Mouse (Mus musculus) CH12.LX (cell line): ENCODE results near the gene Ptp4a2. TPM values are rescaled to one million over a fixed set of nuclear protein-coding genes. Genes with fewer than 3 reads are reported as not detected.
A peak's percentile ranks its signal among the peaks of the same experiment; 100 is the strongest.

Source experiments
- DNase-seq: peaks from one replicate; pipeline ENCODE4 v3.0.0-alpha.2; 2013; ENCODE audit errors: extremely low read depth
- H3K27ac ChIP-seq: 2 replicates; pipeline ENCODE4 v1.5.1; 2012; ENCODE audit warnings: low read depth, mild to moderate bottlenecking, control low read depth, moderate library complexity; ENCODE audit not compliant: insufficient read depth
- H3K27me3 ChIP-seq: replicated peaks from 2 replicates; pipeline ENCODE3; 2012; ENCODE audit warnings: inconsistent platforms
- H3K36me3 ChIP-seq, 2 experiments: replicated peaks in 1 of 2; 2 replicates each; pipeline versions ENCODE3 to v1.6.1; 2012; ENCODE audit warnings: inconsistent platforms in 1 of 2, low read length in 1 of 2, mild to moderate bottlenecking in 1 of 2, mixed read lengths in 1 of 2, moderate library complexity in 1 of 2; ENCODE audit not compliant: control insufficient read depth in 1 of 2, insufficient read depth in 1 of 2
- H3K4me1 ChIP-seq, 2 experiments: 2 replicates each; pipeline ENCODE4 v1.6.1; 2012; ENCODE audit warnings: inconsistent platforms in 1 of 2, moderate library complexity in 1 of 2; ENCODE audit not compliant: insufficient read depth in 2 of 2, control insufficient read depth in 1 of 2
- H3K4me2 ChIP-seq: 2 replicates; pipeline ENCODE4 v1.6.1; 2012; ENCODE audit warnings: low read depth, mild to moderate bottlenecking, control low read depth; ENCODE audit not compliant: poor library complexity, insufficient read depth, severe bottlenecking
- H3K4me3 ChIP-seq, 3 experiments: fragments of 150-350 bp in 1 of 3; sonication (generic) in 1 of 3; replicated peaks in 1 of 3; 2 replicates each; pipeline versions ENCODE3 to v1.5.1; 2011 to 2012; ENCODE audit warnings: low read depth in 2 of 3, low read length in 2 of 3, mild to moderate bottlenecking in 2 of 3, moderate library complexity in 2 of 3, control low read depth in 1 of 3, improper control_type of control experiment in 1 of 3, inconsistent platforms in 1 of 3, mixed read lengths in 1 of 3; ENCODE audit not compliant: poor library complexity in 1 of 3
- H3K79me2 ChIP-seq: replicated peaks from 2 replicates; pipeline ENCODE4 v1.6.1; 2012; ENCODE audit warnings: mild to moderate bottlenecking, moderate library complexity; ENCODE audit not compliant: control insufficient read depth, poor library complexity, insufficient read depth, severe bottlenecking; ENCODE audit errors: extremely low read depth
- H3K9ac ChIP-seq: 2 replicates; pipeline ENCODE4 v1.6.1; 2012; ENCODE audit warnings: low read depth, mild to moderate bottlenecking, control low read depth, moderate library complexity; ENCODE audit not compliant: insufficient read depth
- H3K9me3 ChIP-seq: replicated peaks from 2 replicates; pipeline ENCODE3; 2012; ENCODE audit warnings: low read length, inconsistent platforms, mixed read lengths
- BHLHE40 ChIP-seq: IDR thresholded peaks from 2 replicates; pipeline ENCODE4 v1.6.1; 2011; ENCODE audit warnings: mild to moderate bottlenecking, low read depth, low read length, improper control_type of control experiment
- CHD1 ChIP-seq: IDR thresholded peaks from 2 replicates; pipeline ENCODE4 v1.6.1; 2012; ENCODE audit warnings: low read depth, low read length, improper control_type of control experiment, inconsistent platforms
- CTCF ChIP-seq, 2 experiments: IDR thresholded peaks in 1 of 2; conservative IDR thresholded peaks in 1 of 2; 2 replicates each; pipeline ENCODE4 v1.5.1; 2011 to 2012; ENCODE audit warnings: low read depth in 2 of 2, low read length in 2 of 2, improper control_type of control experiment in 1 of 2, inconsistent platforms in 1 of 2, mild to moderate bottlenecking in 1 of 2, moderate library complexity in 1 of 2
- E2F4 ChIP-seq: IDR thresholded peaks from 2 replicates; pipeline ENCODE4 v1.6.1; 2011; ENCODE audit warnings: low read depth, low read length, improper control_type of control experiment; ENCODE audit not compliant: insufficient replicate concordance
- EP300 ChIP-seq: IDR thresholded peaks from 2 replicates; pipeline ENCODE4 v1.6.1; 2011; ENCODE audit warnings: low read length, improper control_type of control experiment
- HCFC1 ChIP-seq: IDR thresholded peaks from 2 replicates; pipeline ENCODE4 v1.6.1; 2012; ENCODE audit warnings: low read depth, mild to moderate bottlenecking, inconsistent platforms, low read length, improper control_type of control experiment
- IRF4 ChIP-seq: IDR thresholded peaks from 2 replicates; pipeline ENCODE4 v1.6.1; 2014; ENCODE audit warnings: low read depth, mild to moderate bottlenecking, inconsistent platforms, low read length, improper control_type of control experiment
- JUN ChIP-seq: IDR thresholded peaks from 2 replicates; pipeline ENCODE4 v1.6.1; 2011; ENCODE audit warnings: low read depth, mild to moderate bottlenecking, low read length, improper control_type of control experiment, moderate library complexity; ENCODE audit not compliant: insufficient read depth
- JUND ChIP-seq: conservative IDR thresholded peaks from 2 replicates; pipeline ENCODE4 v1.6.1; 2011; ENCODE audit warnings: low read depth, low read length, improper control_type of control experiment
- KAT2A ChIP-seq: IDR thresholded peaks from 2 replicates; pipeline ENCODE4 v1.6.1; 2012; ENCODE audit warnings: low read length, improper control_type of control experiment, inconsistent platforms; ENCODE audit not compliant: insufficient replicate concordance
- MAFK ChIP-seq: IDR thresholded peaks from 2 replicates; pipeline ENCODE4 v1.6.1; 2011; ENCODE audit warnings: low read length, improper control_type of control experiment; ENCODE audit not compliant: insufficient replicate concordance
- MAX ChIP-seq: IDR thresholded peaks from 2 replicates; pipeline ENCODE4 v1.6.1; 2011; ENCODE audit warnings: low read length, improper control_type of control experiment
- MAZ ChIP-seq: IDR thresholded peaks from 2 replicates; pipeline ENCODE4 v1.6.1; 2012; ENCODE audit warnings: low read depth, mild to moderate bottlenecking, inconsistent platforms, low read length, improper control_type of control experiment, moderate library complexity
- MEF2A ChIP-seq: IDR thresholded peaks from 2 replicates; pipeline ENCODE4 v1.6.1; 2014; ENCODE audit warnings: low read depth, mild to moderate bottlenecking, inconsistent platforms, low read length, improper control_type of control experiment, borderline replicate concordance
- MXI1 ChIP-seq: IDR thresholded peaks from 2 replicates; pipeline ENCODE4 v1.6.1; 2011; ENCODE audit warnings: mild to moderate bottlenecking, low read depth, low read length, improper control_type of control experiment
- MYC ChIP-seq: IDR thresholded peaks from 2 replicates; pipeline ENCODE4 v1.6.1; 2011; ENCODE audit warnings: low read depth, mild to moderate bottlenecking, improper control_type of control experiment, low read length
- NELFE ChIP-seq: IDR thresholded peaks from 2 replicates; pipeline ENCODE4 v1.6.1; 2011; ENCODE audit warnings: low read depth, low read length, improper control_type of control experiment
- RAD21 ChIP-seq: IDR thresholded peaks from 2 replicates; pipeline ENCODE4 v1.6.1; 2011; ENCODE audit warnings: low read depth, mild to moderate bottlenecking, low read length, improper control_type of control experiment, moderate library complexity
- SIN3A ChIP-seq: IDR thresholded peaks from 2 replicates; pipeline ENCODE4 v1.6.1; 2012; ENCODE audit warnings: low read length, improper control_type of control experiment, inconsistent platforms
- SMC3 ChIP-seq: IDR thresholded peaks from 2 replicates; pipeline ENCODE4 v1.6.1; 2011; ENCODE audit warnings: low read depth, low read length, improper control_type of control experiment
- TBP ChIP-seq: conservative IDR thresholded peaks from 2 replicates; pipeline ENCODE4 v1.6.1; 2011; ENCODE audit warnings: low read depth, low read length, improper control_type of control experiment
- TCF12 ChIP-seq: IDR thresholded peaks from 2 replicates; pipeline ENCODE4 v1.6.1; 2014; ENCODE audit warnings: low read depth, mild to moderate bottlenecking, inconsistent platforms, low read length, improper control_type of control experiment
- UBTF ChIP-seq: IDR thresholded peaks from 2 replicates; pipeline ENCODE4 v1.6.1; 2012; ENCODE audit warnings: low read depth, mild to moderate bottlenecking, inconsistent platforms, low read length, improper control_type of control experiment, moderate library complexity
- ZC3H11A ChIP-seq: IDR thresholded peaks from 2 replicates; pipeline ENCODE4 v1.6.1; 2012; ENCODE audit warnings: low read depth, mild to moderate bottlenecking, inconsistent platforms, low read length, improper control_type of control experiment
- ZKSCAN1 ChIP-seq: IDR thresholded peaks from 2 replicates; pipeline ENCODE4 v1.6.1; 2012; ENCODE audit warnings: low read depth, inconsistent platforms, low read length, improper control_type of control experiment, borderline replicate concordance
- ZNF384 ChIP-seq: IDR thresholded peaks from 2 replicates; pipeline ENCODE4 v1.6.1; 2012; ENCODE audit warnings: low read depth, low read length, improper control_type of control experiment, inconsistent platforms
- dilution Hi-C: fragments of 300-500 bp; cut with MboI; formaldehyde crosslinking; loops from 2 replicates; pipeline ENCODE4 v1.14.3; 2020; ENCODE audit warnings: low sequenced_read_pairs; ENCODE audit not compliant: extremely low pct_unique_long_range_greater_than_20kb, extremely low pct_ligation_motif_present
- in situ Hi-C: fragments of 300-500 bp; cut with MboI; formaldehyde crosslinking; loops from 3 replicates; pipeline ENCODE4 v1.14.3; 2019; ENCODE audit warnings: low sequenced_read_pairs, low pct_ligation_motif_present, low pct_unique_long_range_greater_than_20kb, mixed read lengths
- polyA plus RNA-seq: library from polyadenylated mRNA; unstranded; fragments of >175 nt; gene quantifications from 2 replicates; pipeline ENCODE4 v1.2.1, GENCODE M21; 2012; ENCODE audit warnings: low read depth; ENCODE audit not compliant: insufficient read length
- total RNA-seq, 2 experiments: library from RNA; depleted of rRNA; stranded (reverse); fragments of 300-350 nt in 1 of 2; fragments of >200 nt in 1 of 2; gene quantifications; 2 replicates each; pipeline ENCODE4 v1.2.3; 2012 to 2014

Gene Ptp4a2
- total and polyA plus RNA-seq, 3 experiments, result 113 to 415 (median 327) TPM

GRCm38 (mm10) chr4:129850491-129850890, 39.5 kb downstream of the Ptp4a2 start:
- Histone ChIP-seq H3K27me3 (no peaks in the 10 kb centered on the region), H3K36me3 (peaks cover 40 to 63% of the 10 kb centered on the region in 2 experiments), H3K9me3 (no peaks in the 10 kb centered on the region), H3K9ac (no peak overlapping the region)
- in situ Hi-C loops, result loop anchor here (5.0 kb wide), 1 partner anchor 77 kb away; the partner anchor contains the start of gene Spocd1
- dilution Hi-C loops, result no loop called here
- TF ChIP-seq ZKSCAN1, result no peak
- TF ChIP-seq EP300, result no peak
- no peak for TF ChIP-seq KAT2A
- peak; percentile 22 for TF ChIP-seq RAD21
- TF ChIP-seq HCFC1, result no peak
- TF ChIP-seq ZC3H11A, result no peak
- TF ChIP-seq MAFK, result no peak
- peak; percentile 14 to 23; a peak in 1 of 4 replicates for TF ChIP-seq CTCF (conservative IDR thresholded peaks at IDR 0.05 in 1 of 2, IDR thresholded peaks at IDR 0.05 in 1 of 2; ENCODE audit: low read depth in 2 of 2, low read length in 2 of 2)
- no peak for TF ChIP-seq E2F4
- TF ChIP-seq MEF2A, result no peak
- no peak for TF ChIP-seq JUN
- TF ChIP-seq MXI1, result no peak
- no peak for TF ChIP-seq MAX
- TF ChIP-seq BHLHE40, result no peak
- TF ChIP-seq TBP, result no peak
- no peak for TF ChIP-seq MAZ
- no peak for TF ChIP-seq TCF12
- peak; percentile 16; the same call in 1 of the 2 replicates for TF ChIP-seq SMC3
- TF ChIP-seq UBTF, result no peak
- no peak for TF ChIP-seq NELFE
- TF ChIP-seq, all 38 proteins: peak for 3
- Histone ChIP-seq H3K79me2 (no peaks in the 10 kb centered on the region; the same call in none of the 2 replicates), H3K4me3 (no peak overlapping the region), H3K27ac (no peak overlapping the region), H3K4me1 (no peaks in the 10 kb centered on the region), H3K4me2 (no peak overlapping the region)
- DNase-seq, result no peak

- dilution Hi-C loops, result no loop called here
- Histone ChIP-seq H3K27me3 (no peaks in the 10 kb centered on the region), H3K9me3 (no peaks in the 10 kb centered on the region), H3K4me3 (no peak overlapping the region), H3K36me3 (peaks cover 27 to 49% of the 10 kb centered on the region in 2 experiments), H3K9ac (no peak overlapping the region), H3K4me1 (no peaks in the 10 kb centered on the region), H3K79me2 (no peaks in the 10 kb centered on the region), H3K4me2 (no peak overlapping the region), H3K27ac (no peak overlapping the region)
- DNase-seq, result no peak
- in situ Hi-C loops, result loop anchor here (5.0 kb wide), 1 partner anchor 75 kb away; the partner anchor contains the start of gene Spocd1
- TF ChIP-seq SIN3A (no peak), NELFE (no peak), HCFC1 (no peak), CTCF (conservative IDR thresholded peaks at IDR 0.05 in 1 of 2, IDR thresholded peaks at IDR 0.05 in 1 of 2; ENCODE audit: low read depth in 2 of 2, low read length in 2 of 2) (no peak), JUND (no peak), MYC (no peak), EP300 (no peak), IRF4 (no peak), E2F4 (no peak), MAX (no peak), CHD1 (no peak), SMC3 (no peak), ZNF384 (no peak), MAFK (no peak)
Observed at GRCm38 (mm10) chr4:129851861-129852260, 40.8 kb downstream of the Ptp4a2 start.
